Mouse (Mus musculus): ENCODE measurements around the gene Ifitm5. TPM values are rescaled to one million over a fixed set of nuclear protein-coding genes. Genes with fewer than 3 reads are reported as not detected.

Ifitm5 gene
- total and polyA plus RNA-seq, 2 experiments = 0.55 to 1.0 TPM

DNA sequence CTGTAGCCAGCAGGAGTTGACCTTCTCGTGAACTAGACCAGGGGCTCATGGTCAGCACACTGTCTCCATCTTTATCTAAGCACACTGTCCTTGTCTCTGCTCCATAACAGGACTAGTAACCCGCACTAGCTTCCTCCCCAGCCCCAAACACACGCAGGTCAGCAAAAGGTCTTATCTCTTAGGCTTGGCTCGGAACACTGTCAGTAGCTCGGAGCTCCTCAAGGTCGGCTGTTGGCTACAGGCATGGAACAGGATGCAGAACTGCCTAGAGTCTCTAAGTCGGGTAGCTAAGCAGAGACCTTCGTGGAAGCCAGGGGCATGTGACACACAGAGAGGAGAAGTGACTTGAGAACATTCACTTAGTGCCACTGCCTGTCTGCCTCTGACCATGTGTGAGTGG, 1.9 kb downstream of the Ifitm5 start:
- WGBS = 50% methylated on average over 8 of the region's 8 CpGs
- no peaks in the 10 kb centered on the region for H3K36me3 ChIP-seq (ENCODE audit: control insufficient read depth, insufficient read depth, low read length)
- peak; percentile 37 for DNase-seq (ENCODE audit: extremely low read depth, low read depth, low spot score)
- no peak overlapping the region for H3K4me3 ChIP-seq (ENCODE audit: insufficient read depth, low read depth, low read length)
- H3K27me3 ChIP-seq (ENCODE audit: control insufficient read depth, insufficient read depth, low read length) = no peaks in the 10 kb centered on the region
- no peak for TF ChIP-seq POLR2A (IDR thresholded peaks at IDR 0.05; ENCODE audit: extremely low read depth, insufficient read depth, low read length)
- no peak for TF ChIP-seq CTCF (IDR thresholded peaks at IDR 0.05; ENCODE audit: low read depth, low read length)
- peaks cover 14% of the 10 kb centered on the region; the same call in 1 of the 2 replicates for H3K4me1 ChIP-seq (ENCODE audit: control insufficient read depth, insufficient read depth, low read length)
- H3K79me2 ChIP-seq (ENCODE audit: control insufficient read depth, insufficient read depth, low read length) = peaks cover 5% of the 10 kb centered on the region; the same call in 1 of the 2 replicates
- peak overlapping the region; percentile 16; the same call in 1 of the 2 replicates for H3K9ac ChIP-seq (ENCODE audit: low read depth, low read length)
- peak overlapping the region; percentile 64 for H3K27ac ChIP-seq (replicated peaks; ENCODE audit: insufficient read depth, low read depth, low read length)

- 72% methylated on average over 7 of the region's 7 CpGs for WGBS
- peaks cover 15% of the 10 kb centered on the region; the same call in 1 of the 2 replicates for H3K4me1 ChIP-seq (ENCODE audit: control insufficient read depth, insufficient read depth, low read length)
- TF ChIP-seq POLR2A (IDR thresholded peaks at IDR 0.05; ENCODE audit: extremely low read depth, insufficient read depth, low read length) = no peak
- no peak for TF ChIP-seq CTCF (IDR thresholded peaks at IDR 0.05; ENCODE audit: low read depth, low read length)
Observed at GRCm38 (mm10) chr7:140946980-140947379, 3.1 kb downstream of the Ifitm5 start.

GRCm38 (mm10) chr7:140946311-140946710, 3.8 kb downstream of the Ifitm5 start:
- 94% methylated on average over 10 of the region's 10 CpGs for WGBS
- no peaks in the 10 kb centered on the region; the same call in 1 of the 2 replicates for H3K79me2 ChIP-seq (ENCODE audit: control insufficient read depth, insufficient read depth, low read length)
- no peaks in the 10 kb centered on the region for H3K27me3 ChIP-seq (ENCODE audit: control insufficient read depth, insufficient read depth, low read length)
- no peak overlapping the region for H3K4me3 ChIP-seq (ENCODE audit: insufficient read depth, low read depth, low read length)
- H3K27ac ChIP-seq (replicated peaks; ENCODE audit: insufficient read depth, low read depth, low read length) = peak overlapping the region; percentile 33
- no peak overlapping the region; the same call in 1 of the 2 replicates for H3K9ac ChIP-seq (ENCODE audit: low read depth, low read length)
- no peaks in the 10 kb centered on the region for H3K36me3 ChIP-seq (ENCODE audit: control insufficient read depth, insufficient read depth, low read length)
- TF ChIP-seq CTCF (IDR thresholded peaks at IDR 0.05; ENCODE audit: low read depth, low read length) = no peak
- TF ChIP-seq POLR2A (IDR thresholded peaks at IDR 0.05; ENCODE audit: extremely low read depth, insufficient read depth, low read length) = no peak
- H3K4me1 ChIP-seq (ENCODE audit: control insufficient read depth, insufficient read depth, low read length) = peaks cover 15% of the 10 kb centered on the region; the same call in 1 of the 2 replicates
- DNase-seq (ENCODE audit: extremely low read depth, low read depth, low spot score) = no peak

More at GRCm38 (mm10) chr7:140946980-140947379, 3.1 kb downstream of the Ifitm5 start:
- Histone ChIP-seq H3K4me3 (ENCODE audit: insufficient read depth, low read depth, low read length) (no peak overlapping the region), H3K27ac (replicated peaks; ENCODE audit: insufficient read depth, low read depth, low read length) (peak overlapping the region; percentile 33), H3K36me3 (ENCODE audit: control insufficient read depth, insufficient read depth, low read length) (no peaks in the 10 kb centered on the region), H3K27me3 (ENCODE audit: control insufficient read depth, insufficient read depth, low read length) (no peaks in the 10 kb centered on the region), H3K79me2 (ENCODE audit: control insufficient read depth, insufficient read depth, low read length) (no peaks in the 10 kb centered on the region; the same call in 1 of the 2 replicates), H3K9ac (ENCODE audit: low read depth, low read length) (no peak overlapping the region)
- DNase-seq (ENCODE audit: extremely low read depth, low read depth, low spot score) = no peak

DNA sequence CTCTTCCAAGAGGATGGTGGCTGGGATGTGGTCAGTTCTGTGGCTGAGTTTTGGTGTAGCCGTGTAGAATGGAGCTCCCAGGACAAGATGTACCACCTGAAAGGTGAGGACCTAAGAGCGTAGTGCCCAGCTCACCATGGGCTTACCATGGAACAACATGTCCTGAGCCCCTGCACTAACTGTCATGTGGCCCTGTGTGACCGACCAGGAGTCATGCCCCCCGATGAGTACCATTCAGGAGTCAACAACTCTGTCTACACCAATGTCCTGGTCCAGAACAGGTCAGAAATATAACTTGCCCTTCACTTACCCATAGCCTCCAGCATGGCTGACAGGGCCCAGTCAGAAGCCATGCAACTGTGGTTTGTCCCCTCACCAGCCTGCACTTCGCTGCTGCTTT, 4.8 kb downstream of the Ifitm5 start:
- H3K36me3 ChIP-seq (ENCODE audit: control insufficient read depth, insufficient read depth, low read length) = no peaks in the 10 kb centered on the region
- H3K4me1 ChIP-seq (ENCODE audit: control insufficient read depth, insufficient read depth, low read length) = peaks cover 12% of the 10 kb centered on the region; the same call in 1 of the 2 replicates
- H3K9ac ChIP-seq (ENCODE audit: low read depth, low read length) = no peak overlapping the region
- no peak overlapping the region for H3K27ac ChIP-seq (replicated peaks; ENCODE audit: insufficient read depth, low read depth, low read length)
- H3K27me3 ChIP-seq (ENCODE audit: control insufficient read depth, insufficient read depth, low read length) = no peaks in the 10 kb centered on the region
- no peaks in the 10 kb centered on the region; the same call in 1 of the 2 replicates for H3K79me2 ChIP-seq (ENCODE audit: control insufficient read depth, insufficient read depth, low read length)
- H3K4me3 ChIP-seq (ENCODE audit: insufficient read depth, low read depth, low read length) = no peak overlapping the region
- 96% methylated on average over 5 of the region's 5 CpGs for WGBS
- TF ChIP-seq POLR2A (IDR thresholded peaks at IDR 0.05; ENCODE audit: extremely low read depth, insufficient read depth, low read length) (no peak), CTCF (IDR thresholded peaks at IDR 0.05; ENCODE audit: low read depth, low read length) (no peak)
- no peak for DNase-seq (ENCODE audit: extremely low read depth, low read depth, low spot score)

GRCm38 (mm10) chr7:140944236-140944635, 5.9 kb downstream of the Ifitm5 start:
- Histone ChIP-seq H3K27ac (replicated peaks; ENCODE audit: insufficient read depth, low read depth, low read length) (no peak overlapping the region), H3K4me3 (ENCODE audit: insufficient read depth, low read depth, low read length) (no peak overlapping the region), H3K9ac (ENCODE audit: low read depth, low read length) (no peak overlapping the region), H3K27me3 (ENCODE audit: control insufficient read depth, insufficient read depth, low read length) (no peaks in the 10 kb centered on the region), H3K36me3 (ENCODE audit: control insufficient read depth, insufficient read depth, low read length) (no peaks in the 10 kb centered on the region), H3K79me2 (ENCODE audit: control insufficient read depth, insufficient read depth, low read length) (no peaks in the 10 kb centered on the region; the same call in 1 of the 2 replicates), H3K4me1 (ENCODE audit: control insufficient read depth, insufficient read depth, low read length) (peaks cover 12% of the 10 kb centered on the region; the same call in 1 of the 2 replicates)
- 95% methylated on average over 7 of the region's 7 CpGs for WGBS
- no peak for DNase-seq (ENCODE audit: extremely low read depth, low read depth, low spot score)
- TF ChIP-seq CTCF (IDR thresholded peaks at IDR 0.05; ENCODE audit: low read depth, low read length) (no peak), POLR2A (IDR thresholded peaks at IDR 0.05; ENCODE audit: extremely low read depth, insufficient read depth, low read length) (no peak)

- Histone ChIP-seq H3K9ac (ENCODE audit: low read depth, low read length) (peak overlapping the region; percentile 24), H3K4me3 (ENCODE audit: insufficient read depth, low read depth, low read length) (no peak overlapping the region; the same call in 1 of the 2 replicates), H3K4me1 (ENCODE audit: control insufficient read depth, insufficient read depth, low read length) (peaks cover 11% of the 10 kb centered on the region; the same call in 1 of the 2 replicates), H3K27me3 (ENCODE audit: control insufficient read depth, insufficient read depth, low read length) (no peaks in the 10 kb centered on the region), H3K79me2 (ENCODE audit: control insufficient read depth, insufficient read depth, low read length) (no peaks in the 10 kb centered on the region; the same call in 1 of the 2 replicates), H3K36me3 (ENCODE audit: control insufficient read depth, insufficient read depth, low read length) (no peaks in the 10 kb centered on the region), H3K27ac (replicated peaks; ENCODE audit: insufficient read depth, low read depth, low read length) (peak overlapping the region; percentile 98)
- TF ChIP-seq CTCF (IDR thresholded peaks at IDR 0.05; ENCODE audit: low read depth, low read length) = no peak
- no peak for TF ChIP-seq POLR2A (IDR thresholded peaks at IDR 0.05; ENCODE audit: extremely low read depth, insufficient read depth, low read length)
- DNase-seq (ENCODE audit: extremely low read depth, low read depth, low spot score) = no peak
- 63% methylated on average over 4 of the region's 4 CpGs for WGBS
Observed at GRCm38 (mm10) chr7:140943356-140943755, 6.7 kb downstream of the Ifitm5 start.
